Mouse (Mus musculus) layer of hippocampus, adult 9-11 months (tissue): ENCODE measurements around the gene Nfkbil1.

Experiments
- DNase-seq: peaks from one replicate; pipeline ENCODE4 v3.0.0; 2022

Nfkbil1 gene

GRCm38 (mm10) chr17:35174201-35174977 lies 61.2 kb downstream of the Nfkbil1 start:
- no peak for DNase-seq

GRCm38 (mm10) chr17:35173329-35173728 lies 62.3 kb downstream of the Nfkbil1 start:
- no peak for DNase-seq

GRCm38 (mm10) chr17:35172445-35173234 lies 63.0 kb downstream of the Nfkbil1 start:
- DNase-seq, result peak; percentile 65
